Mouse (Mus musculus) cerebellum, postnatal 36 days (tissue): ENCODE results near the gene Zfp467.

Experiments
- DNase-seq, 2 experiments: peaks; one replicate each; pipeline ENCODE4 v3.0.0; 2021 to 2022; ENCODE audit warnings: mixed read lengths in 2 of 2

The Zfp467 gene

GRCm38 (mm10) chr6:48439654-48440053, 6.0 kb downstream of the Zfp467 start:
- no peak for DNase-seq

GRCm38 (mm10) chr6:48438475-48439125, 7.0 kb downstream of the Zfp467 start:
- peak; percentile 73 to 77 for DNase-seq

- DNase-seq: peak; percentile 67 to 71
Measured at GRCm38 (mm10) chr6:48437679-48438376, 7.8 kb downstream of the Zfp467 start.

GRCm38 (mm10) chr6:48435706-48436349, 9.8 kb downstream of the Zfp467 start:
- DNase-seq: no peak

GRCm38 (mm10) chr6:48435111-48435510, 10.5 kb downstream of the Zfp467 start:
- no peak for DNase-seq

- no peak for DNase-seq
Measured at GRCm38 (mm10) chr6:48434651-48435050, 11.0 kb downstream of the Zfp467 start.

- DNase-seq: no peak
Measured at GRCm38 (mm10) chr6:48432893-48433816, 12.5 kb downstream of the Zfp467 start.

- no peak for DNase-seq
Measured at GRCm38 (mm10) chr6:48430748-48431147, 14.9 kb downstream of the Zfp467 start.

GRCm38 (mm10) chr6:48428769-48429557, 16.7 kb downstream of the Zfp467 start:
- DNase-seq: peak in 1 of 2 experiments; percentile 46

GRCm38 (mm10) chr6:48426956-48427355, 18.7 kb downstream of the Zfp467 start:
- DNase-seq: no peak

GRCm38 (mm10) chr6:48424074-48424473, 21.6 kb downstream of the Zfp467 start:
- peak in 1 of 2 experiments; percentile 39 for DNase-seq

GRCm38 (mm10) chr6:48423336-48423735, 22.3 kb downstream of the Zfp467 start:
- peak; percentile 69 to 73 for DNase-seq

- DNase-seq: no peak
Measured at GRCm38 (mm10) chr6:48420647-48421046, 25.0 kb downstream of the Zfp467 start.

GRCm38 (mm10) chr6:48416486-48416885, 29.1 kb downstream of the Zfp467 start:
- DNase-seq: no peak

- DNase-seq: peak in 1 of 2 experiments; percentile 3
Measured at GRCm38 (mm10) chr6:48415636-48416035, 30.0 kb downstream of the Zfp467 start.

- no peak for DNase-seq
Measured at GRCm38 (mm10) chr6:48414886-48415285, 30.7 kb downstream of the Zfp467 start.

- no peak for DNase-seq
Measured at GRCm38 (mm10) chr6:48413081-48413480, 32.5 kb downstream of the Zfp467 start.

- DNase-seq: no peak
Measured at GRCm38 (mm10) chr6:48412662-48413061, 33.0 kb downstream of the Zfp467 start.

GRCm38 (mm10) chr6:48412147-48412546, 33.5 kb downstream of the Zfp467 start:
- no peak for DNase-seq

GRCm38 (mm10) chr6:48411193-48412092, 34.2 kb downstream of the Zfp467 start:
- peak in 1 of 2 experiments; percentile 42 for DNase-seq

GRCm38 (mm10) chr6:48410551-48410950, 35.1 kb downstream of the Zfp467 start:
- DNase-seq: peak in 1 of 2 experiments; percentile 3
